Mouse (Mus musculus): ENCODE data around the gene Kcnma1.

Kcnma1 gene

DNA sequence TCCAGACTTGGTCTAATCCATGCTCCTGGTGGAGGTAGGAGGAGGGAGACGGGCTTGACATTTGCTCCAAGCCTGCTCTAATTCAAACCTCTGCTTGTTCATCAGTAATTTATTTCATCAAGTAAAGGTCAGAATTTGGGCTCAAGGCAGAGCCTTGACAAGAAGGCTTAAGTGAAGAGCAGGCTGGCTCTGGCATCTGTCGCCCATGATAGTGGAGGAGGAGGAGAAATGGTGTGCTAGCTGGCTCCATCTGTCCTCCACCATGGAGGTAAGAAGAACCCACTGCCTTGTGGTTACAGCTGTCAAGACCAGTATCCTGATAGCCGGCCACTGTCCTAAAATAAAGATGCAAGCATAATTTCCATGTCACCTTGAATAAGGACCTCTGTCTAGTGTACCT is 595.3 kb downstream of the Kcnma1 start:
- DNase-seq = no peak

DNA sequence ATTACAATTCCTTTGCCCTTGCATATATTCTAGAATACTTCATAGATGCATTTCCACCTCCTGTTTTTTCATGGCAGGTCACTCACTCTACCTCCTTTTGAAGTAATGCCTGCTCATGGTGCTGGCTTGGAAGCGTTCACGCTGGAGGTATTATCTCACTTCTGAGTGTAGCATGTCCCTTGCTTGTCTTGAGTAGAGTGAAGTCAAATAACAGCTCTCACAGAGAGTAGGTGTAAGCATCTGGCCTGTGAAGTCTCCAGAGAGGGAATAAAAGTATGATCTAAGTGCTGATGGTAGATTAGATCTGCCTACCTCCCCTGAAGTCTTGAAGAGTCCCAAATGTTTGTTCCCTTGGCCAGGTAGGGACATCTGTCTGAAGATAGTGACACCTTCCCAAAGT is 607.2 kb downstream of the Kcnma1 start:
- DNase-seq = no peak

DNA sequence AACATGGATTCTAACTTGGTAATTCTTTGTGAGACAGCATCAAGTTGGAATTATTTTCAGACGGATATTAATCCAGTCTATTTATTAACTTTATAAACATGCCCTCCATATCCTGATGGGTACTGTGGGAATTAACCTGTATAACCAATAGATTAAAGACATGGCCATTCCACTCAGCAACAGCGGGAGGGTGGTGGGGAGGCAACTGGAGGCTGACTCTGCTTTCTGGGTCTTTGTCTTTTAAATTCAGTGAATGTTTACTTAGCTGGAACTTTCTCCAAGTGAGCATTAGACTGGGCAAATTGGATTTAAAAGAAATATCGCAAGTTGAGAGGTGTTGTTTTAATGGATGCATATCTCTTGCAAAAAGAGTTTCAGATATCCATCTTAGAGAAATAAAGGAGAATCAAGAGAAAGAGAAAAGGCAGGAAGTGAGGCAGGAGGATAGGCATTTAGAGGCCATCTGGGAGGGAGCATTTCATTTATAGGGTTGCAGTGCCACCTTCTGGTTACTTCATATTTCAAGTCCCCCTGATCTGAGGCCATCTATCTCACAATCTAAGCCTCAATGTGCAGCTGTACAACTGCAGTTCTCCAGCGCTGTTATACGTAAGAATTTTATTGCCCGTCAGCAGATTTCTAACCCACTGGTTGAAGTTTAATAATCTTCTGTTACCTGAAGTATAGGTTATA is 613.4 kb downstream of the Kcnma1 start:
- DNase-seq = peak; percentile 32 to 39

DNA sequence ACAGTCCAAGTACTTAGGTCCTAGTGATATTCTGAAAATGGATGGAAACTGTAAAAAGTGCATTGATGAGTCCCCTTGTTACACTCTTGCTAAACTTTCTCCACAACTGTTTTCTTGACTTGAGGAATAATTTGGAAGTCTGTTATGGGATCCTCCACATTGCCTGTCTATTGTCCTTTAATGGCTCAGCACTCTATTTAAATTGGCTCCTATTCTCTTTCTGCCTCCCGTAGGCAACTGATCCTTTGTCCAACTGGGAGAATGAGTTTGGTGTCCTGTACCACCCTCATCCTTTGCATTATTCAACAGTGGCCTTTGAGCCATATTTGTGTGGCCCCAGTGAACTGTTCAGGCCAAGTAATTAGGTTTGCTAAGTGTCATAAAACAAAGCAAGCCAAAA is 616.6 kb downstream of the Kcnma1 start:
- DNase-seq = peak in 1 of 2 experiments; percentile 4

DNA sequence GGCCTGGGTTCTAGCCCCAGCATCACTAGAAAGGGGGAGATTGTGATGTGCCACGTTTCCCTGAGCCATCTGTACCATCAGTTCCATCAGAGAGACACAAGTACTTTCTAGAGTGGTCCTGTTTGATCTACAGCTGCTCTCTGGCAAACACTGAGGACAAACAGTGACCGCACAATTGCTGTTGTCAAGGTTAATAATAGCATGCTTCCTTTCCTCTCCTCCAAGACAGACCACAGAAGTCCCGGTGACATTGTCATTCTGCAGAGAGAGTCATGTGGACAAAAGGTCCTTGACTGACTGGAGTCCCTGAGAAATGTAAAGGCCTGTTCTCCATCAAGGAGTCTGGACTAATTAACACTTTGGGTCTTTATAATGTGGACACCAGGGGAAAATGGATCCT is 622.7 kb downstream of the Kcnma1 start:
- DNase-seq = no peak

DNA sequence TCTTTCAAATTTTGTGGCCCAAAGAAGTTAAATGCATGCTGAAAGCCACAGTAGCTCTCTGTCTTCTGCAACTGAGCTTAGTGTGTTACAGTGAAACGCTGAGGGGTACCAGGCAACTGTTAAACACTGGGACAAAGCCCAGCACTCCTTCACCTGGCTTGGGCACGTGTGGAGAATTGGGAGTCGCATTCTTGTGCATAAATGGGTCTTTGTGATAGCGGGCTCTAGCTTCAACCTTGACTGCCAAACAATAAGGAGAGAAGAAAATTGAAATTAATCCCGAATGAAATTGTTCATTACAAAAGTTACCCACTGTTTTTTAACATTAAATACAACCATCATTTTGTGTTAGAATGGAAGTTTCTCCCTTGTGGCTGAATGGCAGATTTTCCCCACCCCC is 623.5 kb downstream of the Kcnma1 start:
- no peak for DNase-seq

DNA sequence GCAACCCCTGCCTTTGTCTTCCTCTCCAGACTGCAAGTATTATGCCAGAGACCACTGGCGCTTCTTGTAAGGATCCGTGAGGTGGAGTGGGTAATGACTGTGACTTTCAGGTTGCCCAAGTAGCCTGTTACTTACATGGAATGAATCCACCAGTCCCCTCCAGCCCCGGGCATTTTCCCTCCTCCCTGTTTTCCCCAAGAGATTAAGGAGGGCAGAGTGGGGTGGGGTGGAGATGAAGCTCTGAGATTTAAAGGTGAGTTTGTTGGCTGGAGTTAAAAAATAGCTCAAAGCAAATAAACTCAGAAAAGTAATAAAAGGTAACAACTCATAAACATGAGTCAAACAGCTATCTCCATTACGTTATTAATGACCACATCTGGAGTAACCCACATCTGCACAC is 624.1 kb downstream of the Kcnma1 start:
- DNase-seq = no peak

DNA sequence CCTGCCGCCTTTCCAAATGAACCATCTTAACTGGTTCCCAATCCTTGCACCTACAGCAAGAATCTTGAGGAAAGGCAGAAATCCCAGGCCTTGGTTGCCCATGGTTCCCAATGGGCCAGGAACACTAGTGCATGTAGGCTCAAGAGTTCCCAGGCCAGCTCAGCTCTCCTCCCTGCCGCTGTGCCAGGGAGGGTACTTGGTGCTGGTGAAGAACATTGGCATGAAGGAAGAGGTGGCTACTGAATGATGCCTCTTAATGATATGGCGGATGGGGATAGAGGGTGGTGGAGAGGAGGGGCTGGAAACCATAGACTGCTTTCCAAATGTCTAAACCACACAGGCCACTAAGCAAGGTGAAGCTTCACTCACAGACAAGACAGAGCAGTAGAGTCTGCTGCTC is 627.5 kb downstream of the Kcnma1 start:
- DNase-seq = no peak

DNA sequence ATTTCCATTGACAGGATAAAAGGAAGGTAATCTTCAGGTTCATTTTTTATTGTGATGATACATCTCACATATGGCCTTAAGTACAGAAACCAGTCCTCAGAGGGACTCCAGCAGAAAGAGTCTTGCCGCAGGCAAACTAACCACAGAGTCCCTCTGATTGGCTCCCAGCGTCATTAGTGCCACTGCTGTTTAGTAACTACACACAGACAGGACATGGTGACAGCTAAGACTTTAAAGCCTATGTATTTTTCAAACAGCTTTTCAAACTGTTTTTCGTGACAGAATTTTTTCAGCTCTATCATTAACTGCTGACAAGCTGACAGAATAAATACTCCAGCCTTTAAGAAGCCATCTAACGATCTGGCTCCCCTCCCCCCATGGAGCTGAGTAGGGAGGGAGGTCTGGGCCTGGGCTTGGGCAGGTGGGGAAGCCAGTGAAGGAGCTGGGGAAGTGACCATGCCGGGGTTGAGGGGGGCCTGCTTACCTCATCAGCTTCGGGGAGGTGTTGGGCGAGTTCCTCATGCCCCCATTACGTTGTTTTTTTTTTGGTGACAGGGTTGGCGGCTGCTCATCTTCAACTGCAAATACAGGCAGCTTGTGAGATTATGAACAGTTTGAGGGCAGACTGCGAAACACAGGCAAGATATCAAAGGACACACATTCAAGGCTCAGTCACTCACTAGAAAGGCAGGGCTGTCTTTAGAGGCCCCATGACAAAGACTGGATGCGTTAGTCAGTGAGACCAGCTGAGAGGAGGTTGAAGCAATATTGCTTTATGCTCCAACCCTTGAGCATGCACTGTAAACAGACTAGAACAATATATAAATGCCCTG is 628.3 kb downstream of the Kcnma1 start:
- no peak for DNase-seq

DNA sequence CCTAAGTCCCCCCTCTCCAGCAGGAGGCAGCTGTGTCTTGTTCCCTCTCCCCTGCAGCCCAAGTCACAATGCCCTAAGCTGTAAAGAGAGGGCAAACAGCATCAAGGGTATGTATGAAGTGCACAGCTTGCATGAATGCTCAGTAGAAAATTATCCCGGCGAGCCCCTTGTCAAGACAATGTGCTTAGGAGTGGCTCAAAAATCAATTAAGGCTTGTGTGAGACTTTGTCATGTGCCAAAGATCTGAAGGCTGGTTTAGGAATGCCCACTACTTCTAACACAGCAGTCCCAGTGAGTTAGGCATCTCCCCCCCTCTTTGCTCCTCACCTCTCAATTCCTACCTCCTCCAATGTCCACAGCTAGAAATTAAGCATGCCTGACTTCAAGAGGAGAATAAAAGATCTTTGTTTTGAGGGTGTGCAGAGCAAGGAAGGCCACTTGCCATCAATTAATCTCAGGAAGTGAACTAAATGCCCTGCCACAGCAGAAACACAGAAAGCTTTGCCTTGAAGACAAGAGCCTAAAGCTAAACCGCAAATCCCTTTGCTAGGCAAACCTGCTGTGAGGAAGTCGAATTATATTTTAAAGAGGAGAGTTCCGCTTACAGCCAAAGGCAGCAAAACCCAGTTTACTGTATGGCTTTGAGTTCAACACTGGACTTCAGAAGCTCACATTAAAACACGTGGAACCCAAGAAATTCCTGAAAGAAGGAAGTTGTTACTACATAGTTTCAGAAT is 635.8 kb downstream of the Kcnma1 start:
- DNase-seq = no peak

DNA sequence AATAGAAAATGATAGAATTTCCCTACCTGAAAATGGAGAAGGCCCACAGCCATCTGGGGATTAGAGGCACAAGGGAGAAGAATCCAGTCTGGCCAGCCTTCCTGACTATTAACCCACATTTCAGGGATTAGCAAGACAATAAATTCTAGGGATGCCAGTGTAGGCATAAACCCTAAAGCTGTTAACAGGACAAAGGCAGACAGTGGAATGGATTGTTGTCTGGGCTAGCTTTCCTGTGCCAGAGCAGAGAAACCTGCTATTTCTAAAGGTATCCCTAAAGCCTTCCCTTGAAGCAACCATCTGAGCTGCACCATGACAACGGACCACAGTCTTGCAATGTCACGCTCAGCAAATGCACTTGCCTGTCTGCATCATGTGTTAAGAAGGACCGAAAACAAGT is 642.3 kb downstream of the Kcnma1 start:
- no peak for DNase-seq

DNA sequence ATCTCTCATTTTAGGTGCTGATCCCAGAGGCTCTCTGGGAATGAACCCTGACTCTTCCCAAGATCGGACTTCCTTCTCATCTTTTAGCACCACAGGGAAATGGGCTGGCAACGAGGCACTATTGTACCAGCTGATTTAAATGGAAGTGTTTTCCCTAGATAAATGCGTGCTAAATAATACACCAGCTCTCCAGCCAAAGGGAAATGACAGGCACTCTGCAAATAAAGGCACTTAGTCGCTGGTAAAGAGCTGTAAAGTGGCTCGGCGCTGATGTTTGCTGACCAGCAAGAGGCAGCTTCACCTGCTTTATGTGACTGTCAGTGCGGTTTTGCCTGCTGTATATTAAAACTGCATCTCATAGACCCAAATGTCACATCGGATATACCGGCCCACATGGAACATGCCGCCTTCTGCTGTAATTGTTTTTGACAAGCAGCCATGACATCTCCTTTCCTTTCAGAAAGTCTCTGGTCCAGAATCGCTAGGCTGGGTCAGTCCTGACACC is 653.7 kb downstream of the Kcnma1 start:
- no peak for DNase-seq

DNA sequence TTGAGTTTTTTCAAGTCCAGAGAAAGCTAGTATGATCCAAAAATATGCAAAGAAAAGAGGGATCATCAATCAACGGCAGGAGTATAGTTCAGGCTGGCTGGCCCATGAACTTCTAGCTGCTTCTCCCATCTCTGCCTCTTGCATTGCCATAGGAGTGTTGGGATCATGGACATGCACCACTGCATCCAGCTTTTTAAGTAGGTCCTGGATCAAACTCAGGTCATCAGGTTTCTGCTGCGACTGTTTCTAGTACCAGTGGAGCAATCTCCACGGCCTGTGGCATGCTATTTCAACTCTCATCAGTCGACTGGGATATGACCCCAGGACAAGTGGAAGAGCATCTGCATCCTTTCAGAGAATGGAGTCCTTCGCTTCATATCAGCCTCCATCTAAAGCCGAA is 655.5 kb downstream of the Kcnma1 start:
- no peak for DNase-seq

DNA sequence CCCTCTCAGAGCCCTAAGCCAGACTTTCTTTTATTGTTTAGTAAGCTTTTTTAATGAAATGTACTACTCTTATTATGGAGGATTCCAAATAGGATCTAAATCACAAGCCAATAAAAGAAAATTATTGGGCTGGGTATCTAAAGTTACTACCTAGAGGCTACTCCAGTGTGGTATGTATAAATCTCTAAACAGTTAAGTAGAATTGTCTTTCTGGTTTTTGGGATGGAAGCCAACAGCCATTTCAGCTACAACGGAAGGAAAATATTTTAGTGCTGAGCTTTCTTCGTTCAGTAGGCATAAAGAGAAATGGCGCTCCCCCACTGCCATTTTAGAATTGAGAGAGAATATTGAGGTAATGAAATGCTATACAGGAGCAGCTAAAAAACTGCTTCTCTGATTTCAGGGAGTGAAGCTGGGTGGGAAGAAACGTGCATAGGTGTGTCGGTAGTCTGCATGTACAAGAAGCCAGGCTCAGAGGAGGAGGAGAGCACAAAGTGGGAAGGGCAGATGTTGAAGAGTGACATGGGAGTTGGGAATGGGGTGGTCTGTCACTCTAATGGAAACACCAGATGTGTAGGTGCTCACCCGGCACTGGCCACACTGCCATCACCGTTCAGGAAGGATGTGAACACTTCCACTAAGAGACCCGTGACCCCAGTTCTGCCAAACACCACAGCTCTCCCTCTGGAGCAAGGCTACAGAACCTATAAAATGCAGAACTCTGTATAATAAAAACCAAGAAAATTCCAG is 656.6 kb downstream of the Kcnma1 start:
- DNase-seq = no peak

DNA sequence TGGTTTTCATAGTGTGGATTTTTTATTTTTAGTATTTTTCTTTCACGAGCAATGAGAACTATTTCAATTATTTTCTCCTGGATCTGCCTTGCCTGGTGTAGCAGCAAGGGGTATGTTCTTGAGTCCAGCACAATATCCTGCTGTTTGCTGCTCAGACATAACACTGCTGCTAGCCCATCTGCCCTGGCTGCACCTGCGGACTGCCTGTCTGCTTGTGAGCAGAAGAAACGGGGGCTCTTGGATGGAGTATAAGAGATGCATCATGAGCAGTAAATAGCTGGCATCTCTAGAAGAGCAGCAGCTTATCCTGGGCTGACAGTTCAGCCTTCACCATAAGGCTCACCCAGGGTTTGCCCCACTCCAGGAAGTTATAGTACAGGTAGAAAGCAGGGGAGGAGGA is 687.5 kb downstream of the Kcnma1 start:
- DNase-seq = no peak

DNA sequence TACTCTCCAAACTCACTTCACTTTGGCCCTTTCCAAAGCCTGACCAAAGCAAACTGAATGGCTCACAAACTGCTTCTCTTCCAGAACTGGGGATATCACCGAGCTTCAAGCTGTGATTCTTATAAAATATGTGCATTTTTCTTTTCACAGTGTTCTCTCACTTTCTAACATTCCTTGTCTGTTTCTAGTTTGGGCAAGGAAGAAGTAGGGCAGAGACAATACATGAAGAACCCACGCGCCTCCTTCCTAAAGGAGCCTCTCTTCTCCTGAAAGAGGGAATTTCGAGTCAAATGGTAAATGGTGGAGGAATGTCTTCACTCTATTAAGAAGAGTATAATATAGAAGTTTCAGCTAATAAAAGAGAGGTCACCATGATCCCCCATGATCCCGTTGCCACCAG is 709.0 kb downstream of the Kcnma1 start:
- no peak for DNase-seq

DNA sequence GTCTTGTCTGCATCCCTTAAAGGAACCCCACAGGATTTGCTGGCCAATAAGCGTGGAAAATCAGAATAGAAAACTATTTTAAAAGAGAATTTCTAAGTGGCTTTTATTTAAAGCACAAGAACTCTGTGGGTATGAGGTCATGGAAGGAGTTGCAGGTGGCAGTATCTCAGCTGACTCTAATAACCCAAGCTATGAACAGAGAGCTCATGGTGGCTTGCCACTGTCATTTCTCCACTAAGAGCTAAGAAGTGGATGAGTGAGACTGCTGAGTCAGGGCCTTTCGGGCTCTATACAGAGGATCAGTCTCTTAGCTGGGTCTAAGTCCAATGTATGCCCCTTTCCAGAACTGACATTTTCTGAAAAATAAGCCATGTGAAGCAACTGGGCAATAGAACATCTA is 713.8 kb downstream of the Kcnma1 start:
- no peak for DNase-seq

DNA sequence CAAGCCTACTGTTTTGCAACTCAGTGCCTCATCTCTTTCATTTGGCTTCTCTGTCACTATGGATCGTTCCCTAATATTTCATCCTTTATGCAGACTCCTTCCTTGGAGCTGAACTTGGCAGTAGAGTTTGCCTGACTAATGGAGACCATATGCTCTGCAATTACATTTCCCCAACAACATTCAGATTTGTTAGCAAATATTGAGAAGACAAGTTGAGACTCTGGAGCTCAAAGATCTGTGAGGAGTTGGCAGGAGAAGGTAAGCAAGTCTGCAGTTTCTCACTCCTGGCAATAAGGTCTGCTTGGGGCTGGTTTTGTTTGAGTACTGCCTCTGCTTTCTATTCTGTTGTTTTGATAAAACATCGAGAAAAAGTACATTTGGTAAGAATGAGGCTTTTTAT is 723.7 kb downstream of the Kcnma1 start:
- DNase-seq = no peak

DNA sequence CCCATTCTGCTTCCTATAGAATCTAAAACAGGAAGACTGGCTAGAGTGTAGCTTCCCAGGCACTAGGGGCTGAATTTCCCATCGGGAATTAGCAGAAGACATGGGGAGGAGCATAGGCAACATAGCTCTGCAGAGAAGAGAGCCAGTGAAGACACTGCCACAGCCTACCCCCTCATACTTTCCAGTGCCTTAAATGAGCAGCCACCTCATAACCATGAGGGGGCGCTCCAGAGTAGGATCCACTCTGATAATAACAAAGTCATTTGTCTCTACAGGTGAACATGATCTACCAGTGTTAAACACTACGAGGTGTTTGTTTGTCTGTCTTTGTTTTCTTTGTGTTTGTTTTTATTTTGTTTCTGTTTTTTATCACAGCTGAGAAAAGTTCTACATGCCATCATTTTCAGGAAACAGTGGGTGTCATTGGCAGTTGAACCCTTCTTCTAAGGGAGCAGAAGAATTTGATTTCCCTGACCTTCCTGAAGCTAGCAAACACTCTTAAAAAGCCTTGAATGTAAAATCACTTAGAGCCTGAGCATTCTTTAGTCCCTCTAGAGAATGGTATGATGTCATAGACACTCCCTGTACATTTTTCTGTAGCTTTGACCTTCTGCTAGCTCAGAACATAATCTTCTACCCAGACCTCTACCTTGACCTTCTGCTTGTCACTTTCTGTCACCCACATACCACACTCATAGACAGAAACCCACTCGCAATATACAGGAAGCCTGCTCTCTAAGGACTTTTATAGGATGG is 747.6 kb downstream of the Kcnma1 start:
- DNase-seq = no peak

DNA sequence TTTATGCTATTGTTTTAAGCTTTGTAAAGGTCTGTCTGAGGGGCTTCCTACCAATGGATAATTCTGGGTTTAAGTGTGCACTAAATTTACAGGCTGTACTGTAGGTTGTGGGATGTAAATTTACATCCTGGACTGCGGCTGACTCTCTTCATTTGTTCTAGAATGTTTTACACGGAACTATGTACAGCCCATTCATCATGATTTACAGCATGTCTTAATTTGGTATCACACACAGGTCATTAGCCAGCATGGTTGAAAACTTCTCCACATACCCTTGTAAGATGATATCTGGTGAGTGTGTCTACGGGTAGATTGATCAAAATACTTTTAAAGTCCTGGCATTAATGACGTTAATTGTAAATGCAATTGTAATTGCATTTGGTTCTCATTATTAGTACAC is 761.1 kb downstream of the Kcnma1 start:
- no peak for DNase-seq

DNA sequence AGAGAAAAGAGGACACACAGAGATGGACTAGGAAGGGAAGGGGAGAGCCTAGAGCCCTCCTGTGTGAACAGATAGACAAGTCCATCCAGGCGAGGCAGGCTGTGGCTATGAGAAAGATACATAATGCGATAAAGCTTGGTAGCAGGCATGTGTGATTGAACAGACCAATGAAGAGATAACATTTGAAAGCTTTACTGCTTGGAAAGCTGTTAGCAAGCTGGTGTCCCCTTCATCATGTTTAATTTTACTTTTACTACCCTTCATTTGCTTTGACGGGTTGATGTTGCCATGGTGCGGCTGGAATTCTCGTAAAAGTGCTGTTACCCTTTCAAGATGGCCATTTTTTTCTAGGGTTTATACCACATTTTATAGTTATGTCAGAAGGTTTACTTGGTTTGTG is 769.8 kb downstream of the Kcnma1 start:
- no peak for DNase-seq

DNA sequence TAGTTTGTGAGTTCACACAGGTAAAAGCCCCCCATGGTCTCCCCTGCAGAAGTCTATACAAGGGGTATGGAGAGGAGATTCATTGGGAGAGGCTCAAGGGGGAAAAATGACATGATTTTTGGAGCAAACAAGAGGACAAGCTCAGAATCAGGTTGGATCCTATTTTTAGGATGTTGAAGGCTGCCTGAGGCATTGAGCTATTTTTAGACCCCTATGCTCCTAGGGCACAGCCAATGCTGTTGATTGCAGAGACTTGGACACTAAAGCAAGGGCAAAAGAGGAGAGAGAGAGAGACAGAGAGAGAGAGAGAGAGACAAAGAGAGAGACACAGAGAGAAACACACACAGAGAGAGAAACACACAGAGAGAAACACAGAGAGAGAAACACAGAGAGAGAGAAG is 770.4 kb downstream of the Kcnma1 start:
- DNase-seq = no peak
